Mouse (Mus musculus) megakaryocyte, adult 5-6 weeks (primary cell): ENCODE results near the gene Mecr. TPM values are rescaled to one million over a fixed set of nuclear protein-coding genes. Genes with fewer than 3 reads are reported as not detected.

Experiments
- ATAC-seq: 2 replicates; pipeline ENCODE4 v1.8.0; 2016; ENCODE audit warnings: mild to moderate bottlenecking, inconsistent platforms; ENCODE audit not compliant: poor library complexity, severe bottlenecking
- total RNA-seq, 2 experiments: library from RNA; stranded (forward) in 1 of 2; stranded (reverse) in 1 of 2; fragments of 153-499, 151-499 nt in 1 of 2; fragments of 221-1000, 200-1000 nt in 1 of 2; gene quantifications; 2 replicates each; pipeline versions ENCODE4 v1.2.3 to v1.2.4; 2015 to 2017

Mecr gene
- total RNA-seq, 2 experiments from 2014 or later = 18.4 to 20.6 TPM

- no peak for ATAC-seq
These were observed 6.9 kb upstream of the Mecr start for GRCm38 (mm10) chr4:131836351-131836881.

GRCm38 (mm10) chr4:131836891-131837491, 6.3 kb upstream of the Mecr start:
- peak; percentile 37 for ATAC-seq

GRCm38 (mm10) chr4:131837872-131838524, 5.3 kb upstream of the Mecr start, which contains the start of gene Ptpru:
Gene Ptpru, minus strand, starts transcription at chr4:131838288.
- ATAC-seq = peak; percentile 90

- no peak for ATAC-seq
These were observed 2.9 kb downstream of the Mecr start for GRCm38 (mm10) chr4:131845991-131846778.

- no peak for ATAC-seq
These were observed 4.8 kb downstream of the Mecr start for GRCm38 (mm10) chr4:131848082-131848481.

- ATAC-seq = no peak
These were observed 6.8 kb downstream of the Mecr start for GRCm38 (mm10) chr4:131849986-131850638.

- ATAC-seq = peak; percentile 83
These were observed 11.7 kb downstream of the Mecr start for GRCm38 (mm10) chr4:131854950-131855349.

- ATAC-seq = peak; percentile 86
These were observed 17.4 kb downstream of the Mecr start for GRCm38 (mm10) chr4:131860492-131861340.

GRCm38 (mm10) chr4:131861341-131861739, 18.1 kb downstream of the Mecr start:
- peak; percentile 73 for ATAC-seq

GRCm38 (mm10) chr4:131872672-131873292, 29.5 kb downstream of the Mecr start:
- ATAC-seq = no peak

GRCm38 (mm10) chr4:131873293-131874168, 30.3 kb downstream of the Mecr start, which contains the start of gene Srsf4:
Gene Srsf4, plus strand, starts transcription at chr4:131873617.
- ATAC-seq = peak; percentile 97

GRCm38 (mm10) chr4:131874169-131874536, 30.9 kb downstream of the Mecr start:
- ATAC-seq = peak; percentile 16

GRCm38 (mm10) chr4:131874567-131874966, 31.3 kb downstream of the Mecr start:
- ATAC-seq = no peak

GRCm38 (mm10) chr4:131875242-131875641, 32.0 kb downstream of the Mecr start:
- no peak for ATAC-seq

GRCm38 (mm10) chr4:131876836-131877235, 33.6 kb downstream of the Mecr start:
- ATAC-seq = no peak

- ATAC-seq = no peak
These were observed 36.4 kb downstream of the Mecr start for GRCm38 (mm10) chr4:131879692-131880091.

GRCm38 (mm10) chr4:131881306-131881705, 38.0 kb downstream of the Mecr start:
- no peak for ATAC-seq

GRCm38 (mm10) chr4:131883571-131883970, 40.3 kb downstream of the Mecr start:
- ATAC-seq = no peak

- ATAC-seq = no peak
These were observed 42.1 kb downstream of the Mecr start for GRCm38 (mm10) chr4:131885376-131885775.
